Mouse (Mus musculus) testis, adult 2 months (tissue): ENCODE measurements around the gene Gm6588.

ENCODE experiments used
- CTCF ChIP-seq: fragments of 200-500 bp; IDR thresholded peaks from 2 replicates; pipeline ENCODE4 v1.5.1; 2012; ENCODE audit warnings: low read depth, mild to moderate bottlenecking, inconsistent platforms, low read length, moderate library complexity; ENCODE audit not compliant: control insufficient read depth, insufficient read depth, insufficient replicate concordance
- POLR2A ChIP-seq: fragments of 200-500 bp; IDR thresholded peaks from 2 replicates; pipeline ENCODE4 v1.6.1; 2012; ENCODE audit warnings: low read depth, mild to moderate bottlenecking, inconsistent platforms, low read length, moderate library complexity; ENCODE audit not compliant: control insufficient read depth

GRCm38 (mm10) chr5:112466331-112466730, 17.1 kb downstream of the Gm6588 start:
- TF ChIP-seq CTCF (no peak), POLR2A (no peak)
